In the genomic region with DNA sequence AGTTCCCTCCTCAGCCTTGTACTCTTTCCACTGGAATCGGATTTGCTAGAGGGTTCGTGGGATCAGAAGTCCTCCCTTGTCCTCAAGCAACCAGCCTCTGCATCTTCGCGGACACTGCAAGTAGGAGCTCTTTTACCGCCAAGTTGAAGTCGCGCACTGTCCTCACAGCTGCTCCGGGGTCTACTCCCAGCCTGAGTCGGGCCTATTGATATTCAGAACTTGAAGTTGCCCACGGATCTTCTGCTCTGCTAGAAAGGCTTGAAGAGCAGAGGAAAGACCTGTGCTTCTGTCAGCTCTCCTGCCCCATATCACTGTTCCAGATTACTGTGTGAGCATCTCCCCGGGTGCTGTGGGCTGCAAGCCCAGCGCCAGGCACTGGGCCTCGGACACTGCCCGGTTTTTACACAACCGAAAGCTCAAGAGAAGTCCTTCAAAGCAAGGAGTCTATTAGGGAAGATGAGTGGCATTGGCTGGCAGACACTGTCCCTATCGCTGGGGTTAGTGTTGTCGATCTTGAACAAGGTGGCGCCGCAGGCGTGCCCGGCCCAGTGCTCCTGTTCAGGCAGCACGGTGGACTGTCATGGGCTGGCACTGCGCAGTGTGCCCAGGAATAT, we compare ENCODE assay signal across 8 mouse cellular contexts. TPM values are rescaled to one million over a fixed set of nuclear protein-coding genes. Genes with fewer than 3 reads are reported as not detected.
DNase-seq lines count a peak whose midpoint lies in the region; ATAC-seq lines count a peak whose summit lies in the region.

No protein-coding gene starts in this region.

- no peaks in the 10 kb centered on the region for H3K9me3 ChIP-seq in megakaryocyte, embryonic 14.5 days
- no peaks in the 10 kb centered on the region for H3K9me3 ChIP-seq in embryonic facial prominence, embryonic 14.5 days (ENCODE audit: control insufficient read depth, low read length)
- H3K9me3 ChIP-seq in hindbrain, embryonic 15.5 days: no peaks in the 10 kb centered on the region
- no peaks in the 10 kb centered on the region for H3K9me3 ChIP-seq in liver, embryonic 12.5 days (replicated peaks)

- peak overlapping the region; percentile 93 for H3K4me3 ChIP-seq in megakaryocyte, embryonic 14.5 days (replicated peaks)
- peak overlapping the region; percentile 69 for H3K4me3 ChIP-seq in embryonic facial prominence, embryonic 14.5 days (ENCODE audit: low read depth, low read length)
- H3K4me3 ChIP-seq in hindbrain, embryonic 15.5 days: peak overlapping the region; percentile 66
- H3K4me3 ChIP-seq in liver, embryonic 12.5 days: peak overlapping the region; percentile 61

- H3K9ac ChIP-seq in embryonic facial prominence, embryonic 14.5 days (ENCODE audit: low read depth, low read length): peak overlapping the region; percentile 74
- peak overlapping the region; percentile 57 for H3K9ac ChIP-seq in hindbrain, embryonic 15.5 days
- no peak overlapping the region for H3K9ac ChIP-seq in liver, embryonic 12.5 days

- peaks cover 42% of the 10 kb centered on the region for H3K27me3 ChIP-seq in megakaryocyte, embryonic 14.5 days (replicated peaks)
- peaks cover 19% of the 10 kb centered on the region for H3K27me3 ChIP-seq in embryonic facial prominence, embryonic 14.5 days (replicated peaks; ENCODE audit: control insufficient read depth, insufficient read depth, low read length)
- no peaks in the 10 kb centered on the region for H3K27me3 ChIP-seq in hindbrain, embryonic 15.5 days
- H3K27me3 ChIP-seq in liver, embryonic 12.5 days (replicated peaks): peaks cover 52% of the 10 kb centered on the region

- no peak for ATAC-seq in megakaryocyte, adult 5-6 weeks (ENCODE audit: poor library complexity, severe bottlenecking)
- ATAC-seq in embryonic facial prominence, embryonic 14.5 days (ENCODE audit: low read depth): peak; percentile 3; the same call in 1 of the 2 replicates
- ATAC-seq in hindbrain, embryonic 15.5 days (ENCODE audit: low FRiP score, low read depth): peak; percentile 25
- no peak for ATAC-seq in liver, embryonic 12.5 days
- ATAC-seq in inflammation-experienced regulatory T-cells, adult 6 months: no peak

- H3K4me2 ChIP-seq in embryonic facial prominence, embryonic 14.5 days (ENCODE audit: low read depth, low read length): peak overlapping the region; percentile 96
- peak overlapping the region; percentile 87 for H3K4me2 ChIP-seq in hindbrain, embryonic 15.5 days
- peak overlapping the region; percentile 84 for H3K4me2 ChIP-seq in liver, embryonic 12.5 days

- DNase-seq in embryonic facial prominence, embryonic 14.5 days (ENCODE audit: low spot score): no peak
- DNase-seq in right cerebral cortex, postnatal 10 days (ENCODE audit: low spot score in 2 of 2): peak; percentile 25 to 30
- no peak for DNase-seq in yolk sac, embryonic 10.5 days (ENCODE audit: low spot score)

- H3K4me1 ChIP-seq in megakaryocyte, embryonic 14.5 days: peaks cover 40% of the 10 kb centered on the region
- H3K4me1 ChIP-seq in embryonic facial prominence, embryonic 14.5 days (ENCODE audit: control insufficient read depth, insufficient read depth, low read length): peaks cover 19% of the 10 kb centered on the region
- H3K4me1 ChIP-seq in hindbrain, embryonic 15.5 days (replicated peaks): peaks cover 28% of the 10 kb centered on the region
- peaks cover 15% of the 10 kb centered on the region for H3K4me1 ChIP-seq in liver, embryonic 12.5 days

- 3% methylated on average over 22 of the region's 23 CpGs for WGBS in embryonic facial prominence, embryonic 14.5 days
- WGBS in hindbrain, embryonic 15.5 days: 1% methylated on average over 23 of the region's 23 CpGs
- WGBS in liver, embryonic 12.5 days (ENCODE audit: insufficient replicate concordance): 4% methylated on average over 23 of the region's 23 CpGs

- H3K27ac ChIP-seq in embryonic facial prominence, embryonic 14.5 days (replicated peaks; ENCODE audit: low read depth, low read length): no peak overlapping the region; the same call in 1 of the 2 replicates
- peak overlapping the region; percentile 13; the same call in 1 of the 2 replicates for H3K27ac ChIP-seq in hindbrain, embryonic 15.5 days (replicated peaks)
- no peak overlapping the region for H3K27ac ChIP-seq in liver, embryonic 12.5 days

- H3K36me3 ChIP-seq in megakaryocyte, embryonic 14.5 days (replicated peaks; ENCODE audit: low read length): no peaks in the 10 kb centered on the region
- H3K36me3 ChIP-seq in embryonic facial prominence, embryonic 14.5 days (ENCODE audit: control insufficient read depth, insufficient read depth, low read length): no peaks in the 10 kb centered on the region
- H3K36me3 ChIP-seq in hindbrain, embryonic 15.5 days: no peaks in the 10 kb centered on the region
- H3K36me3 ChIP-seq in liver, embryonic 12.5 days: no peaks in the 10 kb centered on the region

RNA-seq across cellular contexts. Expression of a gene that starts 1.8 kb away (rescaled TPM):
- 0.02 TPM in 1 of 2 replicates, not detected in the other for polyA plus RNA-seq in megakaryocyte, embryonic 14.5 days (2012; ENCODE audit: insufficient read depth, low replicate concordance)
- total RNA-seq in megakaryocyte, adult 5-6 weeks (2015): not detected in 2 replicates
- under 0.01 TPM in 1 of 2 replicates, not detected in the other for total RNA-seq in megakaryocyte, adult 5-6 weeks (2017)
- 27.0 and 27.6 TPM in 2 replicates for polyA plus RNA-seq in embryonic facial prominence, embryonic 14.5 days (2014; fragmentation: Nextera tagmentation; extraction: Ambion mirVana)
- 22.2 and 22.9 TPM in 2 replicates for polyA plus RNA-seq in hindbrain, embryonic 15.5 days (2015; fragmentation: Nextera tagmentation; extraction: Ambion mirVana)
- 1.3 and 2.2 TPM in 2 replicates for polyA plus RNA-seq in liver, embryonic 12.5 days (2016; fragmentation: Nextera tagmentation; extraction: Ambion mirVana)
- under 1 TPM; 0.15 to 0.27 (median 0.17) TPM for polyA plus RNA-seq in inflammation-experienced regulatory T-cells, adult 6 months (2017; shearing (Covaris generic))

Comparison
In these comparisons a context has a peak if more than half of its experiments do, and no peak if none do; other contexts are left out.
1. ATAC-seq: peak in embryonic facial prominence, embryonic 14.5 days (single experiment) and hindbrain, embryonic 15.5 days (single experiment); none in megakaryocyte, adult 5-6 weeks (single experiment), liver, embryonic 12.5 days (single experiment) and inflammation-experienced regulatory T-cells, adult 6 months (single experiment).
2. DNase-seq: peak in right cerebral cortex, postnatal 10 days (2 of 2); none in embryonic facial prominence, embryonic 14.5 days (single experiment) and yolk sac, embryonic 10.5 days (single experiment).
3. Peak in every context shown above with its lines, with median percentiles within 50 percentile points of each other: H3K4me3 ChIP-seq and H3K4me2 ChIP-seq.